8 mouse cellular contexts compared by ENCODE assay signal in the genomic region with DNA sequence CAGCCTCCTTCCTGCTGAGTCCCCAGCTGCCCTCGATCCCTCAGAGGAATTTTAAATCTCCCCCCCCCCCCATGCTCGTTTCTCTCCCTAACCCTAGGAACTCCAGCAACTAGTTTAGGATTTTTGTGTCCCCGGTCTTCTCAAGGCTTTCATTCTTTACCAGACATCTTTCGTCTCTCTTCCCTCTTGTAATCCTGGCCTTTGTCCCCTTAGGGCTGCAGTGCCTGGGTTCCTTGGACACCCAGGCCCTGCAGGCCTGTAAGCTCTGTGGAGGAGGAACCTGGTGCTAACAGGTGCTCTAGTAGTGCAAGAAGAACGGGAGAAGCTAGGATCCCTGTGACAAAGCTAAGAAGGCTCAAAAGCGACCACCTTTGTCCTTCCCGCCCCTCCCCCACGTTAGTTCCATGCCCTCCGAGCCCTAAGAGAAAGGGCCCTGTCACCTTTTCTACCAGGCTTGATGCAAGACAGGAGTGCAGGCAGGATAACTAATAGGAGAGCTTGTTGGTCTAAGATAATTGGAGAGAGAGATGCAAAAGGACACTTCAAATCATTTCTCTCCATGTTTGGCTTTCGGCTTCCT. TPM values are rescaled to one million over a fixed set of nuclear protein-coding genes. Genes with fewer than 3 reads are reported as not detected.
DNase-seq lines count a peak whose midpoint lies in the region; ATAC-seq and TF ChIP-seq lines count a peak whose summit lies in the region.

No protein-coding gene starts in this region.

- H3K27ac ChIP-seq in layer of hippocampus, adult 2 months, result peak overlapping the region; percentile 14; the same call in 1 of the 2 replicates
- H3K27ac ChIP-seq in embryonic facial prominence, embryonic 13.5 days, result peak overlapping the region; percentile 90
- peak overlapping the region; percentile 83 for H3K27ac ChIP-seq in intestine, embryonic 14.5 days (ENCODE audit: low read depth)
- H3K27ac ChIP-seq in neural tube, embryonic 11.5 days (ENCODE audit: low read depth, low read length), result peak overlapping the region; percentile 82; the same call in 1 of the 2 replicates

- 19% methylated on average over 10 of the region's 10 CpGs for WGBS in embryonic facial prominence, embryonic 13.5 days
- 20% methylated on average over 10 of the region's 10 CpGs for WGBS in intestine, embryonic 14.5 days
- 20% methylated on average over 10 of the region's 10 CpGs for WGBS in neural tube, embryonic 11.5 days

- TF ChIP-seq CTCF in layer of hippocampus, adult 2 months (conservative IDR thresholded peaks at IDR 0.05), result no peak

- H3K4me2 ChIP-seq in embryonic facial prominence, embryonic 13.5 days, result peak overlapping the region; percentile 64
- H3K4me2 ChIP-seq in intestine, embryonic 14.5 days (ENCODE audit: low read length), result peak overlapping the region; percentile 56
- peak overlapping the region; percentile 45 for H3K4me2 ChIP-seq in neural tube, embryonic 11.5 days (ENCODE audit: low read depth)

- DNase-seq in layer of hippocampus, adult 2 months (ENCODE audit: low spot score in 2 of 2), result no peak
- no peak for DNase-seq in layer of hippocampus, postnatal 25 days (ENCODE audit: extremely low spot score in 1 of 2, low spot score in 1 of 2)
- DNase-seq in intestine, embryonic 14.5 days (ENCODE audit: low spot score), result no peak
- peak; percentile 33 for DNase-seq in neural tube, embryonic 11.5 days (ENCODE audit: low spot score)
- DNase-seq in c-Kit-positive CD71-positive TER-119-positive erythroid progenitor cells, embryonic 14.5 days (ENCODE audit: low spot score), result no peak
- DNase-seq in gastrocnemius, postnatal 14 days, result no peak
- no peak for DNase-seq in spleen, postnatal 36 days (ENCODE audit: low spot score in 2 of 2)

- ATAC-seq in embryonic facial prominence, embryonic 13.5 days (ENCODE audit: insufficient number of reproducible peaks, insufficient read depth, low FRiP score, low TSS enrichment, low read depth), result no peak
- no peak for ATAC-seq in intestine, embryonic 14.5 days (replicated peaks; ENCODE audit: low FRiP score, low TSS enrichment, low read depth)
- no peak; the same call in 1 of the 2 replicates for ATAC-seq in neural tube, embryonic 11.5 days (ENCODE audit: insufficient read depth, low FRiP score, low TSS enrichment)

- peaks cover 3% of the 10 kb centered on the region; the same call in 1 of the 2 replicates for H3K4me1 ChIP-seq in embryonic facial prominence, embryonic 13.5 days
- peaks cover 3% of the 10 kb centered on the region; the same call in 1 of the 2 replicates for H3K4me1 ChIP-seq in intestine, embryonic 14.5 days (replicated peaks; ENCODE audit: control insufficient read depth, insufficient read depth, low read length)
- peaks cover 3% of the 10 kb centered on the region; the same call in 1 of the 2 replicates for H3K4me1 ChIP-seq in neural tube, embryonic 11.5 days (ENCODE audit: control insufficient read depth, insufficient read depth, low read length)

- H3K9ac ChIP-seq in embryonic facial prominence, embryonic 13.5 days, result peak overlapping the region; percentile 76
- H3K9ac ChIP-seq in intestine, embryonic 14.5 days (ENCODE audit: low read length), result peak overlapping the region; percentile 68
- peak overlapping the region; percentile 77 for H3K9ac ChIP-seq in neural tube, embryonic 11.5 days (ENCODE audit: low read length)

- peak overlapping the region; percentile 49; the same call in 1 of the 2 replicates for H3K4me3 ChIP-seq in layer of hippocampus, adult 2 months
- peak overlapping the region; percentile 57 for H3K4me3 ChIP-seq in embryonic facial prominence, embryonic 13.5 days
- H3K4me3 ChIP-seq in intestine, embryonic 14.5 days (ENCODE audit: low read depth, low read length), result peak overlapping the region; percentile 51
- peak overlapping the region; percentile 58 for H3K4me3 ChIP-seq in neural tube, embryonic 11.5 days (ENCODE audit: low read depth, low read length)

- no peaks in the 10 kb centered on the region for H3K9me3 ChIP-seq in embryonic facial prominence, embryonic 13.5 days
- no peaks in the 10 kb centered on the region for H3K9me3 ChIP-seq in intestine, embryonic 14.5 days (ENCODE audit: control insufficient read depth, low read length)
- no peaks in the 10 kb centered on the region for H3K9me3 ChIP-seq in neural tube, embryonic 11.5 days (ENCODE audit: control insufficient read depth, low read length)

- H3K27me3 ChIP-seq in embryonic facial prominence, embryonic 13.5 days, result no peaks in the 10 kb centered on the region
- no peaks in the 10 kb centered on the region for H3K27me3 ChIP-seq in intestine, embryonic 14.5 days (replicated peaks; ENCODE audit: control insufficient read depth, insufficient read depth, low read length)
- no peaks in the 10 kb centered on the region for H3K27me3 ChIP-seq in neural tube, embryonic 11.5 days (ENCODE audit: control insufficient read depth, insufficient read depth, low read length)

- intact Hi-C loops in gastrocnemius, postnatal 14 days (cut with DNase I; ENCODE audit: low total_unique reads), result loop anchor here (10.0 kb wide), 1 partner anchor 167 kb away; no protein-coding TSS in a partner anchor

- no peaks in the 10 kb centered on the region for H3K36me3 ChIP-seq in embryonic facial prominence, embryonic 13.5 days
- H3K36me3 ChIP-seq in intestine, embryonic 14.5 days (ENCODE audit: control insufficient read depth, insufficient read depth, low read length), result no peaks in the 10 kb centered on the region
- no peaks in the 10 kb centered on the region for H3K36me3 ChIP-seq in neural tube, embryonic 11.5 days (ENCODE audit: control insufficient read depth, insufficient read depth, low read length)

RNA-seq across cellular contexts. Expression of gene Dlg3, which starts 10.2 kb away (rescaled TPM):
- total RNA-seq in layer of hippocampus, adult 2 months (2021), result 100 to 1,000 TPM; 156 to 163 TPM
- total RNA-seq in layer of hippocampus, postnatal 25 days (2021), result 100 to 1,000 TPM; 156 to 162 TPM
- polyA plus RNA-seq in embryonic facial prominence, embryonic 13.5 days (2015; fragmentation: Nextera tagmentation; extraction: Ambion mirVana), result 6.7 and 9.4 TPM in 2 replicates
- 7.7 and 8.4 TPM in 2 replicates for polyA plus RNA-seq in intestine, embryonic 14.5 days (2014; fragmentation: Nextera tagmentation; extraction: Ambion mirVana)
- polyA plus RNA-seq in neural tube, embryonic 11.5 days (2014; fragmentation: Nextera tagmentation; extraction: Ambion mirVana), result 4.8 and 5.1 TPM in 2 replicates
- 1 to 10 TPM; 1.7 to 2.3 TPM for total RNA-seq in gastrocnemius, postnatal 14 days (2021)

RNA-seq across cellular contexts. Expression of gene Gdpd2, which starts 48.1 kb away (rescaled TPM):
- total RNA-seq in layer of hippocampus, adult 2 months (2021), result 10 to 100 TPM; 10.1 to 18.6 TPM
- total RNA-seq in layer of hippocampus, postnatal 25 days (2021), result 10 to 100 TPM; 13.0 to 14.4 TPM
- 2.8 and 3.7 TPM in 2 replicates for polyA plus RNA-seq in embryonic facial prominence, embryonic 13.5 days (2015; fragmentation: Nextera tagmentation; extraction: Ambion mirVana)
- polyA plus RNA-seq in intestine, embryonic 14.5 days (2014; fragmentation: Nextera tagmentation; extraction: Ambion mirVana), result 0.16 and 0.31 TPM in 2 replicates
- 7.0 and 8.0 TPM in 2 replicates for polyA plus RNA-seq in neural tube, embryonic 11.5 days (2014; fragmentation: Nextera tagmentation; extraction: Ambion mirVana)
- under 1 TPM; 0.11 to 0.37 TPM for total RNA-seq in gastrocnemius, postnatal 14 days (2021)

Comparison
In these comparisons a context has a peak if more than half of its experiments do, and no peak if none do; other contexts are left out.
1. H3K27ac ChIP-seq: peak in every context shown above with its lines; median percentile 90 in embryonic facial prominence, embryonic 13.5 days; 83 in intestine, embryonic 14.5 days; 82 in neural tube, embryonic 11.5 days; 14 in layer of hippocampus, adult 2 months.
2. RNA of gene Dlg3, which starts 10.2 kb away (total RNA-seq): 156 to 163 TPM in layer of hippocampus, adult 2 months and 156 to 162 TPM in layer of hippocampus, postnatal 25 days; 1.7 to 2.3 TPM in gastrocnemius, postnatal 14 days; every median in the first group is over 10 times any median in the second.
3. RNA of gene Gdpd2, which starts 48.1 kb away (total RNA-seq): 10.1 to 18.6 TPM in layer of hippocampus, adult 2 months and 13.0 to 14.4 TPM in layer of hippocampus, postnatal 25 days; 0.11 to 0.37 TPM in gastrocnemius, postnatal 14 days; every median in the first group is over 4 times any median in the second.
4. Peak in every context shown above with its lines, with median percentiles within 50 percentile points of each other: H3K4me3 ChIP-seq, H3K4me2 ChIP-seq and H3K9ac ChIP-seq.